Mouse (Mus musculus) gastrocnemius, postnatal 25 days (tissue): ENCODE measurements around the gene Plekha1. TPM values are rescaled to one million over a fixed set of nuclear protein-coding genes. Genes with fewer than 3 reads are reported as not detected.
A peak's percentile ranks its signal among the peaks of the same experiment; 100 is the strongest.

Source experiments
- DNase-seq: peaks from one replicate; pipeline ENCODE4 v3.0.0; 2022
- total RNA-seq, 2 experiments: library from RNA; stranded (reverse); gene quantifications; 1 replicate in 1 of 2; 2 replicates in 1 of 2; pipeline ENCODE4 v1.2.3; 2021

Gene Plekha1
- total RNA-seq, 2 experiments from 2014 or later = 22.8 to 23.2 TPM

DNA sequence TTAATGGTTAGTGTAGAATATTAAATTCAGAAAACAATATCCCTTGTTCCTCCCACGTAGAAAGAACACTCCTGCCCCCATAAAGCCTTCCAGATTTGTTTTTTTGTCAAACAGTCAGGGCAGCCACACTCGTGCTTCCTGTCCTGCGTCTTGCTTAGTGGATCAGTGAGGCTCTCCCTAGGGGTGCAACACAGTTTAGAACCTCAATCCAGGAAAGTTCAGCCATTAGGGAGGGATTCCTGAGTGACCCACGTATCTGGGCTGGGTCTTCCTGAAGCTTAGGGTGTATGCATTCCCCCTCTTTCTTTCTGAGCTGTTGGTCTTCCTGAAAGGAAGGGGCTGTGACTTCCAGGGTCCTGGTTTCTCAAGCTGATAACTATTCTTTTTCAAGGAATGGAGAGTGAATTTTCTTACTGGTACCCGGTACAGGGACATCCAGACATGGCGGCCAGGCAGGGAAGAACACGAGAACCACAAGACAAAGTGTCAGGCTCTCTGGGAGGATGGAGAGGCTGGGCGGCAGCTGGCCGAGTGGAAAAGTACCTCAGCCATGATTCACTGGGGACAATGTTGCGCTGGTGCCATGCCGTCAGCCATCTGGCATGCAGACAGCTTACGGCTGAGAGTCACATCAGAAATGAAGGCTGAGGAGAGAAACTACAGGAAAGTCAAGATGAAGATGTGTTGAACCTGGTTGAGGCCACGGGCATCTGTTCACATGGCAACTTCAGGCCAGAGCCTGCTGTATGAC, 57.6 kb downstream of the Plekha1 start:
- DNase-seq = no peak

DNA sequence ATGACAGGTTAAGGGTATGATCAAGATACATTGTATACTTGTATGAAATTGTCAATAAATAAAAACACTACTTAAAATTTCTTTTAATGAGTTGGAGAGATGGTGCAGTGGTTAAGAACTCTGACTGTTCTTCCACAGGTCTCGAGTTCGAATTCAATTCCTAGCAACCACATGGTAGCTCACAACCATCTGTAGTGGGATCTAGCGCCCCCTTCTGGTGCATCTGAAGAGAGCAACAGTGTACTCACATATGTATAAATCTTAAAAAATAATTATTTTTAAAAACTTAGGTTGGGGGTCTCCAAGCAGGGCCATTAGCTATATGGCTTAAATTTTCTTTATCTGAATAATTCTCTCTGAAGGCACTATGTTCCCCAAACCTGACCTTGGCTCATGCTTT, 64.8 kb downstream of the Plekha1 start:
- DNase-seq = no peak

DNA sequence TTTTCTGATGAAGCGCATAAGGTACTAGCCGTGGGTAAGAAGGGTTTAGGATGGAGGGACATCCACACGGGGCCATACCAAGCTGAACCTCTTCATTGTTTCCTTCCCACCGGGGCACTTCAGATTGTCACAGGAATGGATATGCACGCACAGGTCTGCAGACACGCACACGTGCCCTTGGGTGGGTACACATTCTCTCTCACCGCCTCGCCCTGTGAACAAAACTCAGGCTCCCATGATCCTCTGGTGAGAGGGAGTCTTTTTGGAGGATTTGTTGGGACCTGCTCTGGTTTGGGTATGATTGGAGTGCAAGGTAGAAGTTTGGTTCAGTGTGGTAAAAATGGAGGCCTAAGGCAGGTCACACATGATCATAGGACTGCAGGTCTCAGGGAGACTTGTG, 67.4 kb downstream of the Plekha1 start:
- DNase-seq = no peak

DNA sequence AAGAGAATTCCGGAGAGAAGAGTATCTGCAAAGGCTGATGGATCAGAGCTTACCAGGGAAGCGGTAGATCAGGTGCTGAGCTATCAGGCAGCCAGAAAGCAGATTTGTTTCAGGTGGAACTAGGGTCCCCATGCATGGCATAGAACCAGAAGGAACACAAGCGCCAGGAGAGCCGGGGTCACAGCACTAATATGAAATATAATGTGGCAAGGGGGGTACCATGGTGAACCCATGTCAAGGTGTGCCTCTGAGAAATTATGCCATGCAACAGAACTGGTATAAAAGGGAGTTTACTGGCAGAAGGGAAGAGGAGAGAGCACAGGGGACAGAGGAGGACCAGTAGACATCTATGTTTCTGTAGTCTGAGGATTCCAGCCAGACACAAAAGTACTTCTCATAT, 69.1 kb downstream of the Plekha1 start:
- DNase-seq = no peak

DNA sequence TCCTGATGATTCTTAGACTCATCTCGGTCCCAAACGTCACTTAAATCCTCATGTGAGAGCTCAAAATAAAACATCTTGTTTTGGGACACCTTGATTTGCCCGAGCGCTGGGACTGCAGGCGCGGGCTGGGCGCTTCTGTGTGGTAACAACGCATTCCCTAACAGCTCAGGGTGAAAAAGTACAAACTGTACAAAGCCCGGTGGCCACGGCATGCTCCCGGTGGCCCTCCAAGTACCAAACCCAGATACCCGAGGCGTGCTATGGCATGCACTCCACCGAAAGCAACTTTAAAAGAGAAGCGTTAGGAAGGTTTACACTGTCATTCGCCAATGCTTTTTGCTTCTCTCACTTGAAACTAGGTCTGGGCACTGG, 69.9 kb downstream of the Plekha1 start:
- no peak for DNase-seq

DNA sequence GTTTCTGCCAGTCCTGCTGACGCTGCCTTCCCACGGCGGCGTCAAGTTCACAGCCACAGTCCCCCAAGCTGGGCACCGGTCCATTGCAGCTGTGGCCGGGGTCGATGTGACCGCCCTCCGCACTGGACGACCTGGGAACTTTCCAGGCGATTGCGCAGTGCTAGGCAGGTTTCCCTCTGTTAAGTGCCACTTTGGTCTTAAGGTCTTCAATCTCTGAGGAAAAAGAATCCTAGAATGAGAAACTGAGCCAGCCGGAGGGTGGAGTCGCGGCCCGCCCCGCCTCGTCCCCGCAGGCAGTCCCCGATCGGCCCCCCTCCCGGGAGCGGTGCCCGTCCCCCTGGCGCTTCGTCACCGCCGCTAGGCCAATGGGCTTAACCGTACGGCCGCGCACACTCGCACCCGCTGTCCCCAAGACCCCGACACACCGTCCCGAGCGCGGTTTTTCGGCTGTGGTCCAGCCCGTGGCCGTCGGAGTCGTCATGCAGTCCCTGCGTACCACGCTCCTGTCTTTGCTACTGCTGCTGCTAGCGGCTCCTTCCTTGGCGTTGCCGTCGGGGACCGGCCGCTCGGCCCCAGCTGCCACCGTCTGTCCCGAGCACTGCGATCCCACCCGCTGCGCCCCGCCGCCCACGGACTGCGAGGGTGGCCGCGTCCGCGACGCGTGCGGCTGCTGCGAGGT, 70.4 kb downstream of the Plekha1 start, which contains the start of gene Htra1:
Htra1 (plus strand) TSS at position 319 of the 679 bp plus-strand sequence.
- peak; percentile 87 for DNase-seq

DNA sequence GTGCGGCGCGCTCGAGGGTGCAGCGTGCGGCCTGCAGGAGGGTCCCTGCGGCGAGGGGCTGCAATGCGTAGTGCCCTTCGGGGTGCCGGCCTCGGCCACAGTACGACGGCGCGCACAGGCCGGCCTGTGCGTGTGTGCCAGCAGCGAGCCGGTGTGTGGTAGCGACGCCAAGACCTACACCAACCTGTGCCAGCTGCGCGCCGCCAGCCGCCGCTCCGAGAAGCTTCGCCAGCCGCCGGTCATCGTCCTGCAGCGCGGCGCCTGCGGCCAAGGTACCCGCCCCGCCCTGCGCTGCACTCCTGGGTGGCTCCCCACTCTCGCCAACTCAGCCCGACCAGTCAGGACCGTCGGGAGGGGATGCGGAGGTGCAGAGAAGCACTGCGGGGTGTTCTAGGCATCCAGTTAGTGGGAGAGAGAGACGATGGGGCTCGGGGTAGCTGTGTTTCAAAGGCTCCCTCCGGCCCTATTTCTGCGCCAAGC, 71.0 kb downstream of the Plekha1 start:
- peak; percentile 64 for DNase-seq

DNA sequence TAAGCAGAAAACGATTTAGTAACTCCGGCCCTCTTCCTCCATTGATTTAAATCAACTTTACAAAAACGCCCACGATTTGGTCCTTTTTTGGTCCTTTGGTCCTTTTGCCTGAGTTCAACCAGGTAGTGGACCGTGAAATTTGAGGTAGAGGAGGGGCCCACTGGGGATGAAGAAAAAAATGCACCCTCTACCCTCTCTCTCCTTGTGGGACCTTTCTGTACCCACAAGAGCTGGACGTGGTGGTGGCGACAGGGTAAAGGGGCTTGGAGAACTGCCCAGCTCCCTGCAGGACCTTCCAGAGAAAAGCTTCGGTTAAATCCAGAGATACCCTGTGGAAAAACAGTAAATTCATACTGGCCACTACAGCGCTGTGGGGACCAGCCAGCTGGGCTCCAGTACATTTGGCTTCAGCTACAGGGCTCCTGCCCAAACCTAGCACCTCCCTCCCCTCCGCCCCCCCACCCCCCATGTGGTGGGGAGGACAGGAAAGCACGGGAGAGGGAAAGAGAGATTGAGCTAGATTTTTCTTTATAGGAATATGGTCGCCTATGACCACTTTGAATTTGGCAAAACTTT, 71.8 kb downstream of the Plekha1 start:
- peak; percentile 63 for DNase-seq

DNA sequence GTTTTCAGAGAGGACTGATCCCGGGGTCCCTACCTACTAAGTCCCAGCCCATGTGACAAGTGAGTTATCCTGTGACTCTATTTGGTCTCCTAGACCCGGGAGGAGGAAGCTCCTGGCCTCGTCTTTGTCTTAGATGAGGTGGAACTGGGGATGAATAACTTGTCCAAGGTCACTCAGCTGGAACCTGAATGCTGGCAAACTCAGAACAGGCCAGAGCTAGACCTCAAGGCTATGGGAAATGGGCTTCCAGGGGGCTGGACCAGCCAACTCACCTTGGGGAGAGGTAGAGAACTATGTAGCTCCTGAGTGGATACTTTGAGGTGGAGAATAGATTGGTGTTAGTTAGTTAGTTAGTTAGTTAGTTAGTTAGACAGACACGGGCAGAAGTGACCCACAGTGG, 72.4 kb downstream of the Plekha1 start:
- no peak for DNase-seq

DNA sequence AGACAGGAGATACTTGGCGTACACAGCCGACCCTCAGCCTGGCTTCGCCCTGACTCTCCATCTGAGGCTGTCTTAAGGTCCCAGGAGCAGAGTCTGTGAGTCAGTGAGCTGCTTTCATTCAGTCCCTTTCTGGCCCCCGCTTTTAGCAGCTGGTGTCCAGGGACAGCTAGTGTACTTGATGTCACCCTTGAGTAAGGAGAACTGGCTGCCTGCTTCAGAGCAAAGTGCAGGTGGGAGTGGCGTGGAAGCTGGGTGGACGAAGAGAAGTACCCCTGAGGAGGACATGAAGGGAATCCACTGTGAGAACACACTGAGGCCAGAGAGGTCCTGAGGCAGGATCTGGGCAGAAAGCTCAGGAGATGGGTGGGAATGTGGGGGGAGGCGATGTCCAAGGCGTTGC, 73.3 kb downstream of the Plekha1 start:
- DNase-seq = no peak

DNA sequence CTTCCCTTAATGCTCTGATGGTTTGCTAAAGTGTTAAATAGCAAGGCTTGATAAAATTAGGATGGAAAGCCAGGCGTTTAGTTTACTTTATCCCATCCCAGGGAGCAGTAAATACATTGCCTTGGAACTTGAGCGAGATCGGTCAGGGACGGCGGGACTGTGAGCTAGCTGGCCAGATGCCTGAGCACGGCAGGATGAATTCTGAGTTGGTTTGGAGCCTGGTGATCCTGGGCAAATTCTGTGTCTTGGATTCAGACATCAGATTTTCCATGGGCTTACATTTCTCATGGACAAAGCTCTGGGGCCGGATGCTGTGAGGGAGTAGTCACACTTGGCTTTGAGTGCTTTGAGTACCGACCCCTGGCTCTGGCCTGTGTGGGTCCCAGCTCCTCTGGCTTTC, 75.2 kb downstream of the Plekha1 start:
- DNase-seq = no peak

DNA sequence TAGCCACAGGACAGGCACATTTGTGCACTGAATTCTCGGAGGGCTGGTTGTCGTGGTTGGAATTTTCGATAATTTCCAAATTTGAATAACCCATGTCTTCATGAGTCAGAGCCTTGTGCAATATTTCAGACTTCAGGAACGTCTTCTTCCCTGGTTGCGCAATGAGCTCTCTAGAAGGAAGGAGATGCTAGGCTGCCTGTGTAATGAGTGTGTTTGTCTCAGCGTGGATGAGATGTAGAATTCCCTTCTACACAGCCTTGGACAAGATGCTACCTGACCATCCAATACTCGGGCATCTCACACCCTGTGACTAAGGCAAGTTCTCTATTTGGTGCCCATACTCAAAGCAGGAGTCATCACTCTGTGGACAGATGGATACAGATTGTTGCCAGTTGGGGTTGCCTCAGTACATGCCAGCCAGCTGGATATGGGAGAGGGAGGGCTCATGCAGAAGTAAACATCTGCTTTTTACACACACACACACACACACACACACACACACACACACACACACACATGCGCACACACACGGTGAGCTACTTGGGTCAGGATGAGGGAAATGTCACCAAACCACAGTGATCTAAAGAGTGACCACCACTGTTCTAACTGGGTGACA, 77.8 kb downstream of the Plekha1 start:
- no peak for DNase-seq

DNA sequence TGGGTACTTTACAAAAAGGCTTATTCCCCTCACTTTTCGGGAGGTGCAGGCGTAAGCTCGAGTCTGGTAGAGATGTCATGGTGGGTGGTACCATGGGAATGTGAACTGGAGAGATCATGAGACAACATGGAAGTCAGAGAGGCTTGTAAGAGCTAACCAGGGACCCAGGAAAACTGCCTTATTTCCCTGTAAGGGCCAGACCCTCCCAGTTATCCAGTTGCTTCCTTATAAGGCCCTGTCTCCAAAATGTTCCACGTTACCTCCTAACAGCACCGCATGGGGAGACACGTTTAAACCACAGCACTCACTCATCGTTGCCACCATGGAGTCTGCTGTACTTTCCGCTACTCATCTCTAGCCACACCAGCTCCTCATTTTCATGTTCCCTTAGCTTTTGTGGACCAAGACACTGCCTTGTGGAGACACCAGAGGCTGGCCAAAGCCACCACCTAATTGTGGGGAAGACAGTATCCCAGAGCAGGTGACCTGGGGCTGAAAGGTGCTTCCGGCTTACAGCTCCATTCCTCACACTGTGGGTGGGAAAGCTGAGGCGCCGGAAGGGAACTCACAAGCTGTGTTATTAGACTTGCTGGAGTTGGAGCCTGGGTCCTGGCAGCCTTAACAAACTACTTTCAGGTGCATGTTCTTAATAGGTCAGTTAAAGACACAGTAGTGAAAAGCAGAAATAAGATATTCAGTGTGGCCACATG, 79.4 kb downstream of the Plekha1 start:
- DNase-seq = no peak

DNA sequence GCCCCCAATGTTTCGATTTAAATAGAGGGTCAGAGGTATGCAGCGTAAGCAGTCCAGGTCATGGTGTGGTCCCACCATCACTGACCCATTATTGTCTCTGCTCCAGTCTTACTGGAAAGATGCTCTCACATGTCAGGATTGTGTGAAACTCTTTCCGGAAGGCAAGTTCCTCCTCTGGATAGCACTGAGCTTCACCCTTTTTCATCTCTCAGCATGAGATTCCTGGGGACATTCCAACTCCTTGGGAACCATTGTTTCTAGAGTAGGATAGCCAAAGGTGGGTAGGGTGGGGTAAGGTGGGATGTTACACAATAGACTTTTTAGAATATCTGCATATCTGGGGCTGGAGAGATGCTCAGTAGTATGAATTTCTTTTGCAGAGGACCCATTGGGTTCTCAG, 80.2 kb downstream of the Plekha1 start:
- DNase-seq = no peak

DNA sequence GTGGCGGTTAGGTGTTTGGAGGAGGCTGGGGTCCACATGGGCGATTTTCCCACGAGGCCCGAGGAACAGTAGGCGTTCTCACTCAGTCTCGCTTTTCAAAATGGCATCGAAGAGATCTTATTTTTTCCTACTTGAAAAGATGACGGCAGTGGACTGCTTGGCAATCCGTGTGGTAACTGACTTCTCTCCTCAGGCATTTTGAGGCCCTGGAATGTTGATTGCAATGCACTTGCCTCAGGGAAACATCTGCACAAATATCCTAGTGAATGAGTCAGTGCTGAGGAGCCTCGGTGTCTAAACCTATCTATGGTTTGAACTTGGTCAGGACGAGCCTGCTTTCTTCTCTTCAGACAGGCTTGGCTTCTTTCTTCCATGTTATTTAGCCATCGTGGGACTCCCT, 80.7 kb downstream of the Plekha1 start:
- no peak for DNase-seq

DNA sequence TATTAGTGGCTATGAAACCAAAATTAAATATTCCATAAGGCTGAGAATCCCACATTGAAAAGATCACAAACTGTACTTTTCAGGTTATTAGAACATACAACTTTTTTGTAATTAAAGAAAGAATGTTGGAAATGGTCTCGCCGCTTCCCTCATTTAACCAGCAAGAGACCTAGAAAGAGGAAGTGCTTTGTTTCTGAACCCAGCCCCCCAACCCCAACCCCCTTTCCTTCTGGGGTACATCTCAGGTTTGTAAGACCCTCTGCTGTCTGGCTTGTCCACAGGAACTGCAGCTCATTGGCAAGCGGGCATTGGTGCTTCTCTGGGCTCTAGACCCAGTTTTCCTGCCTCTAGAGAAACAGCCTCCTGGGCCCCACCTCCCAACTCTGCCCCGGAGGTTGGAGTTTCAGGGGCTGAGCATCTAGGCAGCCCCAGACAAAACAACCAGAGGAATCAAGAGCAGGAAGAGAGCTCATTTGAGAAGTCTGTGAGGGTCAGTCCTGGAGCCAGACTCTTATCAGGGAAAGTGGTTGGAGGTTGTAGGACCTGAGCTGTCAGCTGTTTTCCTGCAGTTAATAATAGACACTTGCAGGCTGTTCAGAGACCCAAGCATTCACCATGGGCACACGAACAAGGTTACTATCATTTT, 83.1 kb downstream of the Plekha1 start:
- no peak for DNase-seq

DNA sequence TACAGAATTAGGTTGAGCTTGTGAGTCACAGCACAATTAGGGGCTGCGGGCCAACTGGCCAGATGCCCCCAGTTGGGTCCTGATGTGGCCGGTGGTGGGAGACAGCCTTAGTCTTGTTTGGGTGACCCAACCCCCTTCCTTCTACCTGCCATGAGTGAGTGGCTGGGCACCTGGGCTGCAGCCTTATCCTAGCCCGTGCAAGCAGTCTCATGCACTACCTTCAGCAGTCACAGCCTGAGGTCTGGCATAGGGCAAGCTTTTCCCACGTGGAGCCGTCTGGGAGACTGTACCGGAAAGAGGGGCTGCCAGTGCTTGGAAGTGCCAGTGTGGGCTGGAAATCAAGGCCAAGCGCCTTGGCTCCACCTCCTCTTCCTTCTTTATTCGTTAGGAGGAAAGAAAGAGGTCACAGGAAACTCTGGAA, 83.8 kb downstream of the Plekha1 start:
- peak; percentile 56 for DNase-seq

DNA sequence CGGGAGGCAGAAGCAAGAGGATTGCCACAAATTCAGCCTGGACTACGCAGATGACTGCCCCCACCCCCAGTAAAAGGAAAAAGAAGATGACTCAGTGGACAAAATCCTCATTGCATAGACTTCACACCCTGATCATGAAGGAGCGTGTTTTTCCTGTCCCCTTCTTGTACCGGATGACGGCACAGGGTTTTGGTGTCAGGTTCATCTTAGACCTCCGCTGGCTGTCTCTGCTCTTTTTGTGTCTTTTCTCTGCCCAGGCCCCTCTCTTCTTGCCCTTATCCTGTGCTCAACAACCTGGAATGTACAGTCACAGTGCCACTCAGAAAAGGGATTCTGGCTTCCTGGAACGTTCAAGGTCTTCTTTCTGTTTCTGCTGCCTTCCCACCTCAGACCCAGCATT, 84.9 kb downstream of the Plekha1 start:
- DNase-seq = no peak

DNA sequence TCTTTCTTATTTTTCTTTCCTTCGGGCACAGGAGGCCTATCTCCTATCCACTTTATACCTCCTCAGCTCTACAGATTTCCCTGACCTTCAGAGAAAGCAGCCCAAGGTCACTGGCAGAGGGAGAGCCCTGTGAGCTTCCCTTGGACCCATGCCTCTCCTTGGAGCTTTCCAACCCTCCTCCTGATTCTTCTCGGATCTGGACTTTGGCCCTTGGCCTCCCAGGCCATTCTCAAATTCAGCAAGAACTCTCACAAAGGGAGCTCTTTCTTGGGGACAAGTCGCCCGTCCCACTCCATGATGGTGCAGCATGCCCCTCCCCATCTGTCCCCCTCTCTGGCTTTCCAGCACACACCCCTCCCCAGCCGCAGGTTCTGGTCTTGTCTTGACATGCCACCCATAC, 85.4 kb downstream of the Plekha1 start:
- DNase-seq = no peak

DNA sequence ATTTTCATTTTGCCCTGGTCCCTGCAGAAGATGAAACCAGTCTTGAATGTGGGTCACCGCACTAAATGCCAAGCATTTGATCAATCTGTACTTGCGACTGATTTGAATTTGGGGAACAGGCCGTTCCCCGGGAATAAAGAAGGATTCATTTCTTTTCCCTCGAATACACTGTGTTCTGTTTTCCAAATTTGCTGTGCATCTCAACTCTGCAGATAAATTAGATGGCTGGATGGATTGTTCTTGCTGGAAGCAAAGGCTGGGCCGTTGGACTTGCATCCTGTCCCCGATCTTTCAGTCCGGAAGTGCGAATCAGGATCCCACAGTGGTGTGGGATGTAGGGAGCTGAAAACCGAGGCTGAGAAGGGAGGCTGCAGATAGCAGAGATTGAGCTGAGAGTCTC, 87.8 kb downstream of the Plekha1 start:
- DNase-seq = no peak

DNA sequence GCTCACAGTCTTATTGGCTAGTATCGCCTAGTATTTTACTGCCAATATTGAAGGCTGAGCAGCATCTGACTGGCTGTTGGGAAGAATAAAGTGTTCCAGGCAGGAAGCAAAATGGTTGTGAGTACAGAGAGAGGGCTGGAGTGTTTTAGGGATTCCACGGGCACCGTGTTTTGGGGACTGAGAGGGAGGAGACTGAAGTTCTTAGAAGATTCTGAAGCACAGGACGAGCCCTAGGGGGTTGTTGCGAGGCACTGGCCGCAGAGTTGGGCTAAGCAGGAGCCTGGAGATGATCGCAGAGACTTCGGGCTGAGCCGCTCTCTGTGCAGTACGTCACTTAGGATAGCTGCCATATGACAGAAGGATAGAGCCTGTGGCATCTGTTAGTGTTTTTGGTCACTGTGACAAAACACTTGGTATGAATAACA, 88.6 kb downstream of the Plekha1 start:
- no peak for DNase-seq

DNA sequence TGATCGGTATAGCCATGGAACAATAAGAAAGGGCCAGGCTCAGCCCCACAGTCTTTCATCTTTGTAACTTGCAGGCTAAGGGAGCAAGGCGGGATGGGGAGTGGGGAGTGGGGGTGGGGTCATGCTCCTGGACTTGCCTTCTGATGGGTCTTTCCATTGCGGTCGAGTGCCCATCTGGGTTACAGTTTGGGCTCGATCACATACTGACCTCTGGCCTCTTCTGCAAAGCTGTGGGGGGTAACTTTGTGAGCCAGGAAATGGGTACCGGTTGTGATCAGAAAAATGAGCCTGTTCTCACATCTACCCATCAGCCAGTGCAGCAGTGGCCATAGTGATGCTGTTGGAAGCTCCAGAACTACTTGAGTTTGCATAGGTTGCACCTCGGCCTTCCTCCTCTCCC, 93.0 kb downstream of the Plekha1 start:
- DNase-seq = no peak
